Mouse (Mus musculus) thymus, postnatal 14 days (tissue): ENCODE measurements at regions not wholly inside any gene's neighbourhood (a gene's known extent, or its start where the extent isn't known, plus 50 kb on each side); places are given as distances from the start of the nearest gene placed in this dataset.

Experiments
- DNase-seq: peaks from one replicate; pipeline ENCODE4 v3.0.0; 2021

DNA sequence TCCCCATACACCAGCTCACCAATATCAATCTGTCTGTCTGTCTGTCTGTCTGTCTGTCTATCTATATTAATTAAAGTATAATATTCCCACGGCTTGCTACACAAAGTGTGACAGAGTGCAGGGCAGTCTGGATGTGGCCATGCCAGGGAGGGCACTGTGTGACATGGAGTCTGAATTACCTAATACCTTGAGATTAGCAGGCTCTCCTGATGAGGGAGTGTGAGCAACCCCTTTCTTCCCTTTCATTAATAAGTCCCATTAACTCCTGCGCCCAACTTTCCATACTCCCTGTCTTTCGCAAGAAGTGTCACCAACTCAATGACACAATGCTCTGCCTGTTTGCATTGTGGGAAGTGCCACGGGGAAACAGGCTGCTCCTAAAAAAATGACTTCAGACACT is 177.9 kb upstream of the Runx1 start:
- no peak for DNase-seq

DNA sequence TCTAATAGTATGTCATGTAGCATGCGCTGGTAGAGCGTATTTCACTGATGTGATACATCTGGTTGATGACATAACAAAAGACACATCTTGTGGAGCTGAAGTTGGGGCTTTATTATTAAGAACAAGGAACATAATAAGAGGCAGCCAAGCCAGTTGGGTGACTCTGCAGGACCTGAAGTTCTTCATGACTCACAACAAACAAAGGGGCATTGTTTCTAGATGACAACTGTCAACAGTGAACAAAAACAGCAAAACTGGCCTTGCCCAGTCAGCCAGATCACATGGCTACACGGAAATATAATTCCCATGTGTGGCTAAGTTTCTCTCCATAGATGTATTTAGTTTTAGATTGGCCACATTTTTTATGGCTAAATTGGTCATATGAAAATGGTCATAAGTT is 172.7 kb upstream of the Runx1 start:
- no peak for DNase-seq

DNA sequence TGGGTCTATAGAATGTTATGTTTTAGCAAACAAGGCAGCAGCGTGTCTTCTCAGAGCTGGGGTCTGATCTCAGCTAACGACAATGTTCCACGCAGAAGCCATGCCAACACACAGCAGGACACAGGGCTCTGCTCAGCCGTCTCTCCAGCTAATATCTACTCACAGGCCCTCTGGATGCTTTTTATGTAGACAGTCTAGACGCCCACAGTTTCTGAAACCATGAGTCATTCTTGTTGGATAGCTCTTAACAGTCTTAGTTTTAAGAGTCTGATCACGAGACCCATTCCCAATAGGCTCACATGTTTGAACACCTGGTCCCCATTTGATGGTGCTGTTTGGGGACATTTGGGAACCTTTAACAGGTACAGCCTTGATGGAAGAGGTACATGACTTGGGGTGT is 171.7 kb upstream of the Runx1 start:
- no peak for DNase-seq

DNA sequence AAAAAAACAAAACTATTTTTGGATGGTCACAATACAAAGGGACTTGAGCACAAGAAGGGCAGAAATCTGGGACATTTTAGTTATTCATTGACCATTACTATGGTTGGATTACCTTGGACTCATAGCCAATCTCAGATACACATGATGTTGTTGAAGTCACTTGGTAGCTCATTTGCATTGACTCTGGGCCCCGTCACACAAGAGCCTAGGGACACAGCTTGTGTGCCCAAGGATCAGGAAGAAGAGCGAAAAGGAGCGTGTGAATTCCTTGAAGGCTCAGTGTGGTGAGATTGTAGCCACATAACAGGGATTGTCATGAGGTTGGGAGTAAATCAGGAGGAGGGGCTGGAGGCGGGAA is 170.0 kb upstream of the Runx1 start:
- no peak for DNase-seq

DNA sequence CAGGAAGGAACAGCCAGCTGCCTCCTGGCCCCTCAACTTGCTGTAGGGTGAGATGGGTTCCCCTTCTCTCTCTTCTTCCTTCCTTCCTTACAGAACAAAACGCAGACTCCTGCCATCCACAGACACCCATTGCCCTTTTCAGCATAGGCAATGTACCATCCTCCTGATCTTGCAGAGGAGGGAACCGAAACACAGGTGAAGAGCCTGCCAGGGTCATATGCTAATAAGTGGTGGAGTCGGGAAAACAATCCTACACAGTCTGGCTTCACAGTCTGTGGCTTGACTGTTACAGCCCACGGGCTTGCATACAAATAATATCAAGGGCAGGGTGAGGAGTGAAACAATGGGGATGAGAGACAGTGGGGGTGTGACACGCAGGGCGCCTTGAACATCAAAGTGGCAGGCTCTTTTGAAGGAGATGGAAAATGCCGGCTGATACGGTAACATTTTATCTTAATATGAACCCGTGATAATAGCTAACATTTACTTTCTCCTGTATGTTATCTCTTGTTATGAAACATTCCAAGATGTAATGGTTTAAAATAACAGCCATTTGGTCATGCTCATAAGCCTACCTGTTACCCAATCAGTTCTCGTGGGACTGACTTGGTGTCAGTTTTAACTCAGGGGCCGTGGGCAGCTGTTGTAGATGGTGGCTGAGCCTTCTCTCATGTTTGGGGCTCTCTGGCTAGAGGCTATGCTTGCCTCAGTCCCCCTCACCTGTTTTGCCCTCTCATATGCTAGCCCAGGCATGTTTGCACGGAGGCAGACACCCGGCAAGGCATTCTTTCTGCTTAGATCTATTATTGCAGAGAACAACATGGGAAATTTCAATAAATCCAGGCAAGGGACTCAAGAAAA is 169.4 kb upstream of the Runx1 start:
- peak; percentile 13 for DNase-seq

DNA sequence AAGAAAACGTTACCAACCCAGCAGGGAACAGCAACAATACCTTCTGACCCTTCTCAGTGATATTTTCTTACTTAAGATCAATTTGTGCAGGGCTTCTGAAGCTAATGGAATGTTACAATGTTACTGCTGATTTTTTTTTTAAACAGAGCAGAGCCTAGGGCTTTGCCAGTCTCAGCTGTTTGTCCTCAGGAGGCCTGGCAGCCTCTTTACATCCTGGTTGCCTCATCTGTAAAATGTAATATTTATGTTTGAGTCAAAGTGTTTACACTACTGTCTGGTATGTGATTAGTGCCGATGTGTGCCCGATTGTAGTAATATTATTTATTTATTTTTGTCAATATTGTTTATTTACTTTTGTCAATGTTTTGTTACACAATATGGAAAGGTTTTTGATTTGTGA is 166.9 kb upstream of the Runx1 start:
- DNase-seq, result no peak

DNA sequence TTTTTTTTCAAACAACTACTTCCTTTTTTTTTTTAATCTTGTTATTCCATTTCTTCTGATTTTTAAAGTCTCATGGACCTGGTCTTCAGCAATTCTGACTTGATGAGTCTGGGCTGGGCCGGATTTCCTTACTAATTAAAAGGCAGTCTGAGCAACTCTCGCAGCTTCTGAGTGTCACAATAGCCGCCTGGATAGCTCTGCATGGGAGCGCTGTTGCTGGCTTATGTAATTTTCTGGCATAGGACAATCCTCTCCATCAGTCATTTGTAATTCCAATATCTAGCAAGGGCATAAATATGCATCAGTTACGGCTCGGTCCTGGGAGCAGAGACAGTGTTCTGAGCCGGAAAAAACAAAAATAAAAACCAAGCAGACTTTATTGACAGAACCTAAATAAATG is 165.5 kb upstream of the Runx1 start:
- DNase-seq, result no peak

DNA sequence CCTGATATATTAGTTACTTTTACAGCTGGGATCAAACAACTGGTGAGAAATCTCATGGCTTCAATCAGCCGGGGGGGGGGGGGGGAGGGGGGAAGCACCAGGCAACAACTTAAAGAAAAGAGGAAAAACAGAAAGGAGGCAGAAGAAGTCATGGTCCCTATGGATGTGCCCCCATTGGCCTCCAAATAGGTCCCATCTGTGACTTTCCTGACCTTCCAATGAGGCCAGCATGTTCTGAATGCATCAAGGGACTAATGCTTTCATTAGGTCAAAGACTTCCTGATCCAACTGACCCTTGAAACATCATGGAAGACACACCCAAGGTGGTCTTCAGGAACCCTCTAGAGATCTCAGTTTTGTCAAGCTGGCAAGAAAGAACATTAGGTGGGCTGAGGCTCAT is 162.5 kb upstream of the Runx1 start:
- DNase-seq, result no peak

DNA sequence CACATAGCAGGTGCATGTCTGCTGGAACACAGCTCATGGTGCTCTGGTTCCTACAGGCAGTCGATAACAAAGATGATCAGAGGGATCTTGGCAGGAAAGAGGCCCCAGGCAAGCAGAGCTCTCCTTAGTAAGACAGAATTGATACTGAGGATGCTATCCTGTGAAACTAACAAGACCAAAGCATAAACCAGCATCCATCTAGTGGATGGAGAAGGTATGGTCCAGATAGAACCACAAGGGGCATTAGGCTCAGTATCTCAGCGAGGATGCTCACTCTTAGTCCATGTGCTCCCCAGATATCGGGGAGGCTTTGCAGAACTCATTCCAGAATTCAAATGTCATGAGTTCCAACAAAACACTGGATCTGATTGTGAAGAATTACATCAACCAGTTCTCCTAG is 162.1 kb upstream of the Runx1 start:
- no peak for DNase-seq

DNA sequence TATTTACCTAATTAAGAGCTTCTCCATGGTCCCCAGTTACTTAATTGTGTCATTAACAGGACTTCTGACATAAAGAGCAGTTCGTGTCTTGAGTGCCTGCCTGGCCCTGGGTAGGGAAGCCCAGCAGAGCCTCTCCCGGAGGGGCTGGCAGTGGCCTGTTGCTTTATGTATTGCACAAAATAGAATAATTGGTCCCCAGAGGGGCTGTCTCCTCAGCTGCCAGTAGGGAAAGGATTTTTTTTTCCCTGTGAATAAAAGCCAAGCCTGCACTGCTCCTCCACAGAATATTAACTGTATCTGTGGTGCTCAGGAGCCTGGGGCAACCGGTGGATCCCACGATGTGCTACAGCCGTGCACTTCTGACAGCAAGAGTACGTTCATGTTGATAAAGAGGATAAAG is 159.8 kb upstream of the Runx1 start:
- no peak for DNase-seq

DNA sequence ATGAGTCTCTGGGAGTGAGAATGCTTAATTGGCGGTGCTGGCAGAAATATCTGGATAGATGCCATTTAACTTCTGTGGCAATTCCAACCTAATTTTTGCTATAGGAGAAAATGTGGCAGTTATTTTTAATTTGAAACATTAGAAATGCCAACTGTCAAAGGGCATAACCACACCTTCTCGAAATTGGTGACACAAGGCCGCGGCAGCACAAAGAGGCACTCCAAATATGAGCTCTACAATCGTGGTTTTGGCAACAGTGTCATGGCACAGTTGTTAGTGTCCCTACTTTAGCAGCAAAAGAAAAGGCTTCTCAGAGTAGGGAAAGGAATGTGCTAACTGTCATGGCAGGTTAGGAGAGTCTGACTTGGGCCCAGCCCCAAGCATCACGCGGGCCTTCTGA is 157.0 kb upstream of the Runx1 start:
- DNase-seq, result no peak

DNA sequence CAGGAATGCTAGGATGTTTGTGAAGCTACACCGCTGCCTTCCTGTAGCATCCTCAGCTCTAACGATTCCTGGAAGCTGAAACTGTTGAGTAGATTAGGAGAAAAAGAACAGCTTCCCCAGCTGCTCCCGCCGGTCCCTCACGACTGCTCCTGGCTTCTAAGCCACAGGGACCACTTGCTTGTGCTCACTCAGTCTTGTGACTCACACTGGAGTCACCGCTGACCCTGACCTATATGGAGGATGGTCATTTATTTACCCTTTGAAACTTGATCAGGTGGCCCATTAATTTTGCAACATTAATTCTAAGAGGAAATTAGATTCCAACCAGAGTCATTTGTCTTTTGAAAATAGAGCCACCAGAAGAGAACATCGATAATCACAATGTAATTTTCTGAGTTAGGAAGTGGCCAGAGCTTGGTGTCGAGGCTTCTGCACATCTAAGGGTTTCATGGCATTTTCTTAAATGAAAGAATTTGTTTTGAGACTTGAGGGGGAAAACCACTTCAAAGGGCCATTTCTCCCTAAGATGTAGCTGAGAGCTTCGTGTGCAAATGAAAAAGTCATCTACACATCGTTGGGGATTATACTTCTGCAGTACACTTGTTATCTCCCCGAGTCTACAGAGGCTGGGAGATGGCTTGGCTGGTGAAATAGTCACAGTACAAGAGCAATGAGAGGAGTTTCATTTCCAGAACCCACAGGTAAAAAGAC is 153.8 kb upstream of the Runx1 start:
- peak; percentile 10 for DNase-seq

DNA sequence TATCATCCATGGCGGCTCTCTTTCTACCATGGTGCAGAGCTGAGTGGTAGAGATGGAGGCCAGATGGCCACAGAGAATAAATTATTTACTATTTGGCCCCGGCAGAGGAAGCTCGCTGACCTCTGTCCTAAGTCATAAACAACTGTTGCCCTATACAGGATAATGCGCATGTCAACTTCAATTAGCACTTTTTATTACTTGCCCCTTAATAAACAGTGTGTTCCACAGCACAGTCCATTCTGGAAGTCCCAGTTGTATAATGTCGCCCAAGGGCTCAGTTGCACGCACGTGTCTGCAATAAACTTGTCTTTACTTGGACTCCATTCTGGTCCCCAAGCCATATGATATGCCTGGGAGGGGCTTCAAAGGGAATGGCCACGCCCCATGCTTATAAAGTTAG is 150.1 kb upstream of the Runx1 start:
- no peak for DNase-seq

DNA sequence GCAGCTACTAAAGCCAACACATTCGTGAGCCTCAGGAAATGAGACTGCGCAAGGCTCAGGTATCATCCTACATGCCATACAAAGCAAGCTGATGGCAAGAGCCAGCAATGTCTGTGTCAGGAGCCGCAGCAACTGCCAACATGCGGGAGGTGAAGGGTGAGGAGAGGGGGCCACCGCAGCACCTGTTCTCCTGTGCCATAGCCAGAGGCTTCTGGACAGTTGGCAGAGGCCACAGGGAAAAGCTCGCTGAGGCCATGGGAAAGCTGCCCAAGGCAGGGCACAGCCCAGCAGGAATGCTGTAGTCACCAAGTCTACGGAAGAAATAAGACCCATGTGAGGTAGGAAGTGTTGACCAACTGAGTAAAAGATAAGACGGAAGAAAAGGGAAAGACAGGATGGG is 149.1 kb upstream of the Runx1 start:
- no peak for DNase-seq

DNA sequence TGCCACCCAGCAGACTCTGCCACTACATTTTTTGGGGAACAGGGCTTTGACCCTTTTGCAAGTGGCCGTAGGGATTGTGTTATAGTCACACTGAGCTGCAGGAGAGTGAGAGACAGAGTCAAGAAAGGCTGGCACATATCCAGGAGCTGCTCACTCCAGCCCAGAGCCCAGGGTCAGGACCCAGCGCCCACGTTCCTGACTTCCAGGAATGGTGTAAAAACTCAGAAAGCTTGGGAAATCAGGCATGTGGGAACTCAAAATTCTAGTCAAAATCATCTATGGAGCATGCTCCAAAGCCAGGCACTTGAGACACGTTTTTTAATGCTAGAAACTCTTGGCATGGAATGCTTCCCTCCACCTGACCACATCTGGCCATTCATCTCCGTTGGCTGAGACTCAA is 146.7 kb upstream of the Runx1 start:
- DNase-seq, result no peak

DNA sequence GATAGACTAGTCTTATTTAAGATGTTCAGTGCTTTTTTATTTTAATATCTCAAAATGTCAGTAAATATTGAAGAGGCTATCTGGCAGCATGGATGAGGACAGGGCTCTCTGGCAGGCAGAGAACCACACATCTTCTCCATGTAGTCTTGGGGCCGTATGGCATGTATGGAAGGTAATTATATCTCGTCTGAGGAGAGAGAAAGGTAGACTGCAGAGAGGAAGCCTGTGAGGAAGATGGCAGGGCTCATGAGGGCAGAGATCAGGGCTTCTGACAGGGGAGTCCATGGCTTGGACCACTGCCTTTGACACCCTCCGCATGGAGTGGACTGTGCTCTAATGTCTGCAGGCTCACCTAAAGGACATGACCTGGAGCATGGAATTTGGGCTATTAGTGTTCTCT is 146.0 kb upstream of the Runx1 start:
- no peak for DNase-seq

DNA sequence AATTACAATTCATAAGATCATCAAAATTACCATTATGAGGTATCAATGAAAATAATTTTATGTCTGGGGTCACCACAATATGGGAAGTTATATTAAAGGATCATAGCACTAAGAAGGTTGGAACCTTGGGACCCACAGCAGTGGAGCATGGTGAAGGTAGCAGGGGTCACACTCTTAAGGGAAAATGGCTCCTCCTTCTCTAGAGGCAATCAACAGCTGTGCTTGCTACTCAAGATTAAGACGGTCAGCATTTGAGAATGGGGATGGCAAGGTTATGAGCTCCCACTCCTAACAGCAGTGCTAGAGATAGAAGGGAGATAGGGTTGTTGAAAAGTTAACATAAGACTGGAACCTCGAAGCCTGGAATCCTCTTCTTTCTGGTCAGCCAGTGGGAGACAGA is 144.6 kb upstream of the Runx1 start:
- no peak for DNase-seq

DNA sequence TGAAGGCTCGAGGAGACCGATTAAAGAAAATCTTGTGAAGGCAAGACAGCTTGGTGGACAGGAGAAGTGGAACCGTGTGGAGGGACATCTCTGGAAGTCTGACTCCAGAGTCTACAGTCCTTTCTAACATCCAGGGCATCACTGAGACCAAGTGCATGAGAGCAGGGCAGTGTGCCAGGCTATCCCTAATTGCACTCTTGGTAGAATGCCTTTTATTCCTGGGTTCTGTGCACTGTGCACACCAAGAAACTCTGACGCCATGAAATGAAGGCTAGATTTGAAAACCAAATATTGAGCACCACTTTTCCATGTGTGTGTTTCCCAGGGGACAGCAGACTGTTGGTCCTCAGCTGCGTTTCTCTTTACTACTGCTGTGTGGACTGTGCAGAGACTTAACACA is 143.1 kb upstream of the Runx1 start:
- no peak for DNase-seq

DNA sequence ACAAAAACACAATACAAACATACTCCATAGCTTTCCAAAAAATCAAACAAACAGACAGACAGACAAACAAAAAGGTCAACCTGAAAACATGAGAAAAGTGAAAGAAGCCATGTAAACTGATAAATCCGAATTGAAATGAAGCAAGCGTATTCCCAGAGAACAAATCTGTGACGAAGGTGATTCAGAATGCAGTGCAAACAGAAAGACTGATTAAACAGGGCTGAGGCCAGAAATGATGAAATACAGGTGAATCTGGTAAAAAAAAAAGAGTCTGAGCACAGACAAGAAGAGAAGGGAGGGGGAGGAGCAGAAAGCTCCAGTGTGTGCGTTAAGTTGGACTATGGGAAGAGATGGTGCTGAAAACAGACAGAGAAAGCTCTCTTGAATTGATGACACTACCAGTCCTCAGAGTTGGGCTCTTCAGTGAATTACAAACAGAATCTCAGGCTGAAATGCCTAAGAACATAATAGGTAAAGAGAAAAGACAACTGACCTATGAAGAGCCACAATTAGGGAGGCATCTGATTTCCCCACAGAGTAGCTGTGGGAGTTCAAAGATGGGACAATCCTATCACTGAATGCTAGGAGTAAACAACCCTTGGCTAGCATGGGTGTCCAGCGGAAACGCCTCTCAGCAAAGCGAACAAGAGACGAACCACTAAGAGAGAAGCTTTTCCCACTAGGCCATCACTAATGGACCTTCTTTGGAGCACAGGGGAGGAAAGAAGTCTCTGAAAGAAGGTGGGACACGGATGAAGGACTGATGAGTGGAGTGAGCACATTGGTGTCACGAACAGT is 140.3 kb upstream of the Runx1 start:
- no peak for DNase-seq

DNA sequence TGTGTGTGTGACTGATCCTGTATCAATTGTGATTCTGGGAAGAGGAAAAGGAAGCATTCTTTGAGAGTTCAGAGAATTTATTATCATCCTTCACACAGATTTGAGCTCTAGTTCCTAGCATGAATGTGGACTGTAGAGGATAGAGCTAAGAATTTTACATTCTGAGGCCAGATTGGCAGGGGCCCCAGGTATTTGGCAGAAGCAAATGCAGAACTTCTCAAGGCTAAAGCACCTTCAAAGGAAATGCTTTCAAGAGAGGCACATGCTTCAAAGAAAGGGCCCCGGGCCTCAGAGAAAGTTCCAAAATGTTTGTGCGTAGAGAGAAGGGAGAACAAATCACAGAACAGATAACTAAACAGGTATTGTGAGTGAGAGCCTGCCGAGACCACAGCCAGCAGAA is 139.7 kb upstream of the Runx1 start:
- no peak for DNase-seq

DNA sequence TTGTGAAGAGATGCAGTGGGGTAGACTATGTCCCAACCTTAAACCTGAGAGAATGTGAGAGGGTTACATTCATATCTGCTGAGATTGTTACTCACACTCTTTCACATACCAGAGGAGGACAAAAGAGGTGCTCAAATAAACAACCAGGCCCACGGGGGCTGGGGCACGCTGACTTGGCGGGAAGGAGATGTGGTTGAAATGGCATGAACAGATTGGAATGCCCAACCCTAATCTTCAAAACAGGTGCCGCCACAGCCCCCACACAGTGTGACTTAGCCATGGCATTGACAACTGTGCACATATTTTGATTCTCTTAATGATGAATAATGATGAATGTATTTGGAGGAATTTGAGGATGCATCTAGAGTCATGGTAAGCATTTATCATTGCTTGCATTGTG is 137.6 kb upstream of the Runx1 start:
- DNase-seq, result no peak

DNA sequence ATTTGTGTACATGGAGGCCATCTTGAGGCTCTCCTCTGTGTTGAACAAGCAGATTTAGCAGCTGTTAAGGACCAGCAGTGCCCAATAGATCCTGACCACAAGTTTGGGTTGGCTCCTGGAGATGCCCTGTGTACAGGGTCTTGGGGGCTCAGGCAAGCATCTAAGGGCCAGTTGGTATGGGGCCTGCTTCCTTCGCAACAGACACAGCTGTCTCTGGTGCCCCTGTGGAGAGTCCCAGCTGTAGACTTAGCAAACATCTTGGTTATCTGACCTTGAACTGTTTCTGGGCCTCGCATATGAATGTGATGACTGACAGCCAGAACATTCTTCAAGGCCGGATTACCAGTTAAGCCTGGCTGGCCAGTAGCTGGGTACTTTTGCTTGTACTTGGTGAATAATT is 135.4 kb upstream of the Runx1 start:
- no peak for DNase-seq

DNA sequence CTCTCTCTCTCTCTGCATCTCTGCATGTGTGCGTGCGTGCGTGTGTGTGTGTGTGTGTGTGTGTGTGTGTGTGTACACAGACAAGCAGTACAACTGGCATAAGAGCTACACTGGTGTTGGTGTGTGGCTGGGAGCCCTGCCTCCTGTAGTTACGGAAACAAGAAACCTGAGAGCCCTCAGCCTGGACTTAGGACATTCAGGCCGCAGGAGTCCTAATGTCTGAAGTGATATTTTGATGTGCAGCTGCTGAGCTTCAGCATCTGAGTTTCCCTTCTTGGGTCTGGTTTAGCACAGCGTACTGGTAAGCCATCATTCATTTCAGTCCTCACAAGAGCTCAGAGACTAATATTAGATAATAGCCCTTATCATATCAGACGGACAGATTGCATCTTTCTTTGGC is 134.8 kb upstream of the Runx1 start:
- DNase-seq, result no peak

DNA sequence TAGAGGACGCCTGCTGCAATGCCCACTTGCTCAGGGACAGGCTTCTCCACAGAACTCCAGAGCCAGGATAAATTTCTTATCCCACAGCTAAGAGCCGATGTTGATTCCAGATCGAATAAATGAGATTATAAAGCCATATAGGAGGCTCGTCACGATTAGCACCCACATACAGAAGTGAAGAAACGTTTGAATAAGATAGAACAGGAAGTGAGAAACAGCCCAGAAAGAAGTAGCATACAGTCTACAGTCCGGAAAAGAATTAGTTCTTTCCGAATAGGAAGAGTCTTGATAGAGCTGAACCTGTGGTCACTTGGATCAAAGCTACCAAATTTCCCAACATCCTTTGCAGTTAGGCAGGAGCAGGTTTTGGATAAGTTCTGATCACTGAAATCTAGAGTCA is 133.0 kb upstream of the Runx1 start:
- no peak for DNase-seq
